Mouse (Mus musculus) megakaryocyte, embryonic 14.5 days (primary cell): ENCODE measurements around the gene Rfx4. TPM values are rescaled to one million over a fixed set of nuclear protein-coding genes. Genes with fewer than 3 reads are reported as not detected.
A peak's percentile ranks its signal among the peaks of the same experiment; 100 is the strongest.

ENCODE experiments used
- H3K27me3 ChIP-seq: replicated peaks from 2 replicates; pipeline ENCODE3; 2012; ENCODE audit warnings: inconsistent platforms
- H3K36me3 ChIP-seq: replicated peaks from 2 replicates; pipeline ENCODE3; 2012; ENCODE audit warnings: low read length, inconsistent platforms, mixed read lengths
- H3K4me1 ChIP-seq: 2 replicates; pipeline ENCODE4 v1.6.1; 2012; ENCODE audit warnings: inconsistent platforms
- H3K4me3 ChIP-seq: replicated peaks from 2 replicates; pipeline ENCODE3; 2012; ENCODE audit warnings: moderate library complexity, mild to moderate bottlenecking, inconsistent platforms
- H3K9me3 ChIP-seq: 2 replicates; pipeline ENCODE4 v1.6.1; 2012; ENCODE audit warnings: inconsistent platforms
- FLI1 ChIP-seq: IDR thresholded peaks from 2 replicates; pipeline ENCODE4 v1.6.1; 2012; ENCODE audit warnings: low read length, inconsistent platforms, mixed read lengths
- GATA1 ChIP-seq: IDR thresholded peaks from 3 replicates; pipeline ENCODE4 v1.6.1; 2012; ENCODE audit warnings: mixed read lengths, low read length, inconsistent platforms, borderline replicate concordance
- polyA plus RNA-seq: library from polyadenylated mRNA; stranded (reverse); fragments of >175 nt; gene quantifications from 2 replicates; pipeline ENCODE4 v1.2.3, GENCODE M21; 2012; ENCODE audit warnings: low replicate concordance; ENCODE audit not compliant: insufficient read depth

The Rfx4 gene
- polyA plus RNA-seq, 1 experiment, result not detected

DNA sequence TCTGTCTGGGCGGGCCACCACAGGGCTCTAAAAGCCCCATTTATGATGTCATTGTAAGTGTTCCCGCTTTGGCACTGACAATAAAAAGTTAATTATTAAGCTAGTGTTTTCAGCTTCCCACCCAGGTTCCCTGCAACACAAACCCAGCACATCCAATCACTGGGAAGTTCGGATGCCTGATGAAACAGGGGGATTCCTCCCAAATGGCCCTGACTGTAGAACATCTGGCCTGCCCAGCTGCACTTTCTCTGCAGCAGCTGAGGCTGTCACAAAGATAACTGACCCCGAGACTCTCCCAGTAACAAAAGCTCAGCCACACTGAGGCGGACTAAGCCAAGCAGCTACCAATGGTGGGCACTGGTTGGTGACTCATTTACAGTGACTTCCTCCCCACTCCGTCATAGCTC, 130.4 kb downstream of the Rfx4 start:
- H3K36me3 ChIP-seq, result no peaks in the 10 kb centered on the region
- peaks cover 68% of the 10 kb centered on the region for H3K4me1 ChIP-seq
- no peak for TF ChIP-seq FLI1
- no peak for TF ChIP-seq GATA1
- H3K27me3 ChIP-seq, result peaks cover 5% of the 10 kb centered on the region
- peak overlapping the region; percentile 64 for H3K4me3 ChIP-seq
- no peaks in the 10 kb centered on the region for H3K9me3 ChIP-seq

DNA sequence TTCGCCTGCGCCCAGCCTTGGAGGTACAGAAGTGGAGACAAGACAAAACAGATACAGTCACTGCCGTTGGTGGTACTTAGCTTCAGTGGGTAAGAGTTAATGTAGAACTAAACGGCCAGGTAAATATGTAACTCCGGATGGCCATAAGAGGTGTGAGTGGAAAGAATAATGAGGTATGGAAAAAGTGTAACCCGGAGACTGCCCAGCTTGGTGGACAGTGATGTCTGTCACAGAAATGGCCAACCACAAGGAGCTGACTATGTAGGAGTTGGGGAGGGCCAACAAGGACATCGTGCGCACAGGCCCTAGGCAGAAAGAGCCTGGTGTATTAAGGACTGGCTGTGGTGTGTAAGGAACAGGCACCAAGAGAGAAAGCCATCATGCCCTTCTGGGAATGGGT, 130.9 kb downstream of the Rfx4 start:
- Histone ChIP-seq H3K4me1 (peaks cover 67% of the 10 kb centered on the region), H3K4me3 (no peak overlapping the region), H3K9me3 (0 out of 2 replicates have a peak, but pooled peaks cover under 1% of the 10 kb centered on the region), H3K27me3 (peaks cover 5% of the 10 kb centered on the region), H3K36me3 (no peaks in the 10 kb centered on the region)
- TF ChIP-seq FLI1 (no peak), GATA1 (no peak)

- TF ChIP-seq GATA1 (no peak), FLI1 (no peak)
- H3K4me1 ChIP-seq, result peaks cover 60% of the 10 kb centered on the region
- H3K9me3 ChIP-seq, result peaks cover 3% of the 10 kb centered on the region; the same call in 1 of the 2 replicates
- no peak overlapping the region for H3K4me3 ChIP-seq
- no peaks in the 10 kb centered on the region for H3K36me3 ChIP-seq
- H3K27me3 ChIP-seq, result peaks cover 5% of the 10 kb centered on the region
These were observed 133.4 kb downstream of the Rfx4 start for GRCm38 (mm10) chr10:84889096-84889846.

DNA sequence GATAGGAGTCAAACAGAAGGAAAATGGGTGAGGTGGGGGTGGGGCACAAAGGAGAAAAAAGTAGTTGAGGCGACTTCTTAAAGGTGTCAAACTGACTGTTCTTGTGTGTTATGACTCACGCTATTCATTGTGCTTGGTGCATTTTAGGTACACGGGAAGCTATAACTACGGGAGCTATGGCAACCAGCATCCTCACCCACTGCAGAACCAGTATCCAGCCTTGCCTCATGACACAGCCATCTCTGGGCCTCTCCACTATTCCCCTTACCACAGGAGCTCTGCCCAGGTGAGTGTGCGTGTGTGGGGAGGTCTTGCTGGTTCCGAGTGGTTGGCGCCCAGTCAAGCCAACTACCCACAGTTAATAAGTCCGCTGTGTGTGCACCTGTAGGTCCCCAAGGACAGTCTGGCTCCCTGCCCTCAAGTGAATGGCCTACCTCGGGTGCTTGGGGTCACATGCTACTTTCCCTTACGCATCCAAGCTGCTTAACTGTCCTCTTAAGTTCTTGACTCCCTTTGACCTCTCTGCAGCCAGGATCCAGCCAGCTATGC, 140.0 kb downstream of the Rfx4 start:
- no peak overlapping the region for H3K4me3 ChIP-seq
- H3K36me3 ChIP-seq, result no peaks in the 10 kb centered on the region

DNA sequence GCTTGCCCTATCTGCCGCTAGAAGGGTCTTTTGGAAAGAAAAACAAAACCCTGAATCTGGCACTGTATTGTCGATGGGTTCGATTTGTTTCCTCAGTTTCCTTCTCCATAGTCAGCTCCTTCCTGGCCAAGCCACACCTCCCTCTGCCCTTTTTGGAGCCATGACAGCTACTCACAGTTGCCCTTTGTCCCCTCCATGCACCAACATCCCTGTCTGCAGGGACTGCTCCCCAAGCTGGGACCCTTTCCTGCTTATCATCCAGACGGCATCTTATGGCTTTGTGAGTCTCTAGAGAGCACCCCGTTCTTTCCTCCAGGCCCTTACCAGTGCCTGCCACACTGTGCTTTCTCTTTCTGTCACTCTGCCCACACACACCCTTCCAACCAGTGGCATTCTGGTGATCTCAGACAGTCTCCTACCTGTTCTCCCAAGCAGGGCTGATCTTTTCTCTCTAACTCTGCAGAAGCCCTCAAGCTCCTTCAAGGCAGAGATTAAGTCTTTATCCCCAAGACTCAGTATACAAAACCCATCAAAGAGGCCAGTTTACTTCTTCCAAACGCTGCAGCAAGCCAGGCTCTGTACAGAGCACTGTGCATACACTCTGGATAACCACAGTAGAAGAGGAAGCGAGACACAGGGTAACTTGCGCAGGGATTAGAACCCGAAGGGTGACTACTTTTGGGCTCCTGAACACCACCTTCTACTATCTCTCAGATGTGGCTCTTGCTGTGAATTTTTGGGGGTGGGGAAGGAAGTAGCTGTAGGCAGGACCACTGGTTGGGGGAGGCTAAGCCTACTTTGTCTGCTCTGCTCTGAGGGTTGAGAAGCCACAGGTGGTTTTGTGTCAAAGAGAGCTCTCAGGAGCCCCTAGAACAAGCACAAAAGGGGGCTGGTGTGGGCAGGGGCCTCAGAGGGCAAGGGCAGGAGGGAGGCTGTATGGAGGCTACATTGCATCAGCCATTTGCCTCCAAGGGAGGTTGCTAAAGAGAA, 141.4 kb downstream of the Rfx4 start:
- H3K36me3 ChIP-seq, result no peaks in the 10 kb centered on the region
- no peaks in the 10 kb centered on the region for H3K27me3 ChIP-seq
- TF ChIP-seq FLI1 (no peak), GATA1 (no peak)
- H3K9me3 ChIP-seq, result no peaks in the 10 kb centered on the region
- H3K4me3 ChIP-seq, result peak overlapping the region; percentile 50
- H3K4me1 ChIP-seq, result peaks cover 89% of the 10 kb centered on the region

More for the DNA sequence above, 140.0 kb downstream of the Rfx4 start:
- H3K9me3 ChIP-seq, result peaks cover 3% of the 10 kb centered on the region; the same call in 1 of the 2 replicates
- TF ChIP-seq FLI1, result no peak
- no peak for TF ChIP-seq GATA1
- H3K4me1 ChIP-seq, result peaks cover 79% of the 10 kb centered on the region
- H3K27me3 ChIP-seq, result no peaks in the 10 kb centered on the region

- peak overlapping the region; percentile 69 for H3K4me3 ChIP-seq
These were observed 142.5 kb downstream of the Rfx4 start for GRCm38 (mm10) chr10:84898144-84898979.

DNA sequence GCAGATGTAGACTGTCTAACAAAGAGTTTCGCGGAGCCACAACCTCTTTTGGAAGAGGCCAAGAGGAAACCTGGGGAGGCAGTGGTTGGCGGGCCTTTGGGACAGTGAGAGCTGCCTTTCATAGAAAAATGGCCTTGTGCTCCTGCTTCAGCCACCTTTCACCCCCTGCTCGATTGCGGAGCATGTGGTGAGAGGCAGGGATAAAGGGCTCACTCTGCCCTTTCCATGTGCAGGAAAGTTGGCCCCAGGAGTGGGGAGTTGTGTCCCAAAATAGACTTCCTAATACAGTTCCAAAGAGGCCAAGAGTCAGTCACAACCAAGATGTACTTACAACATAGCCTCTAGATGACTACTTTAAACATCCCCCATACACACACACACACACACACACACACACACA, 145.8 kb downstream of the Rfx4 start:
- no peak for TF ChIP-seq FLI1
- TF ChIP-seq GATA1, result no peak
- Histone ChIP-seq H3K36me3 (no peaks in the 10 kb centered on the region), H3K27me3 (no peaks in the 10 kb centered on the region), H3K4me1 (peaks cover 91% of the 10 kb centered on the region), H3K4me3 (no peak overlapping the region), H3K9me3 (no peaks in the 10 kb centered on the region)

More at GRCm38 (mm10) chr10:84898144-84898979, 142.5 kb downstream of the Rfx4 start:
- Histone ChIP-seq H3K4me1 (peaks cover 100% of the 10 kb centered on the region), H3K27me3 (no peaks in the 10 kb centered on the region), H3K36me3 (no peaks in the 10 kb centered on the region), H3K9me3 (no peaks in the 10 kb centered on the region)
- no peak for TF ChIP-seq FLI1
- TF ChIP-seq GATA1, result no peak

DNA sequence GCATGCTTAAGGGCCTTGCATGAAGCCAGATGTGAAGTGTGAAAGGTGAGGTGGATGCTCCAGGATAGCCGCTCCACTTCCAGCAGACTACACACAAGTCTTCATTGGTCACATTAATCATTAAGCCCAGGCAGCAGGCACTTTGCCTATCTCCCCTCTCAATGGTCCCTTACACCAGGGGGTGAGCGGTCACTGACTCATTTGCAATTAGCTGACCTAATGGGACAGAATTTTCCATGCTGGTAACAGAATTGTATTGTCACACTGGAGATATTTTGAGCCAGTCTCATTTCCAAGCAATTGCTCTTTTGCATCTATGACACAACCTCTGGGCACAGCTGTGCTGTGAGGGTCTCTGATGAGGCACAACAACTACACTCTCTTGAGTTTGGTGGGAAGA, 146.4 kb downstream of the Rfx4 start:
- Histone ChIP-seq H3K27me3 (no peaks in the 10 kb centered on the region), H3K9me3 (no peaks in the 10 kb centered on the region), H3K36me3 (no peaks in the 10 kb centered on the region), H3K4me1 (peaks cover 88% of the 10 kb centered on the region), H3K4me3 (no peak overlapping the region)
- TF ChIP-seq GATA1 (no peak), FLI1 (no peak)

DNA sequence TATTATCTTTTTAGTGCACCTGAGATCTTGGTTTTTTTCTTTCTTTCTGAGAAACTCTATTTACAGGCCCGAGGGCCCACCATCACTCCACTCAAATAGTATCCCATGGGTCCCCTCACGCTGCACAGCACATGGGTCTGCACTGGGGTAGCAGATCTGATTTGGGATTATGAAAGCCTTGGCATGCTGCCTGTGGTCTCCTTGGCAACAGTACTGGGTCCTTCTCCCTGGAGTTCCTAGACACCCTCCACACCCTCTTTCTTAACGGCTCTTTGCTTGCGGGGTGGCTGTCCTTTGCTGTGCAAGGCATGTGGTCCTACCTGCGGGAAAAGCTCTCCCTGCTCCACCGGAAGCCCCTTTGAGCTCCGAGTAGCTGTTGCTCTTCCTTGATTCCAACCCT, 147.4 kb downstream of the Rfx4 start:
- peak overlapping the region; percentile 76 for H3K4me3 ChIP-seq
- H3K4me1 ChIP-seq, result peaks cover 86% of the 10 kb centered on the region
- no peaks in the 10 kb centered on the region for H3K27me3 ChIP-seq
- TF ChIP-seq FLI1 (no peak), GATA1 (no peak)
- H3K9me3 ChIP-seq, result no peaks in the 10 kb centered on the region
- no peaks in the 10 kb centered on the region for H3K36me3 ChIP-seq
